Mouse (Mus musculus) ES-Bruce4 (cell line): ENCODE results near the gene Ltbp4.

Experiments
- CTCF ChIP-seq: IDR thresholded peaks from one replicate; pipeline ENCODE4 v1.8.1; 2011; ENCODE audit warnings: low read depth, low read length
- EP300 ChIP-seq: IDR thresholded peaks from 2 replicates; pipeline ENCODE4 v1.6.1; 2011; ENCODE audit warnings: low read depth, low read length; ENCODE audit not compliant: insufficient read depth
- POLR2A ChIP-seq: IDR thresholded peaks from one replicate; pipeline ENCODE4 v1.8.1; 2011; ENCODE audit warnings: low read length; ENCODE audit not compliant: insufficient read depth

DNA sequence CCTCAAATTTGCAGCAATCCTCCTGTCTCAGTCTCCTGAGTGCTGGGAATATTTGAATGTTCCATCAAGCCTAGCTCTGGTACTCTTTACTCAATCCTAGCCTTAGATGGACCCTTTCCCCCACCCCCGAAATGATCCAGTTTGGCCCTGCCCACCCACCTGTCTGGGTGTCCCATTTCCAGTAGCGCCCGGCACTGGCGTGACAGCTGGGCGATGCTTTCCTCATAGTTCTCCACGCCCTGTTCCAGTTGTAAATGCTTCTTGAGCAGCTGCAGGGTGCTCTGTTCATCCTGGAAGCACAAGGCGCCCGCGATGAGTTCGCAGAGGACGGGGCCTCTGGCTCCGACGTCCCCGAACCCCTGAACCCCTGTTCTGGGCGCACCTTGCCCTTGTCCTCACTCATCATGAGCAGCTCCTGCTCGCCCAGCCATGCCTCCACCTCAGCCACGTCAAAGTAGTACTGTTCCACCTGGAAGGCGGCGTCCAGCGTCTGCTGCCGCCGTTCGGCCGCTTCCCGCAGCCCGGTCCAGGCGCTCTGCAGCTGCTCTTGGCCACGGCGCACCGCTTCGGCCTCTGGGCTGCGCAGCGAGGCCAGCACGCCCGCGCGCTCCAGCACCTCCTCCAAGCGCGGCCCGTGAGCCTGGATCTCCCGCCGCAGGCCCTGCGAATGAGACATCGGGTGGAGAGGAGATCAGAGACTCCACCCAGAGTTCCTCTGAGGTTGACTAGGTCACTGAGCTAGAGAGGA, 34.4 kb upstream of the Ltbp4 start:
- TF ChIP-seq EP300 (no peak), POLR2A (no peak), CTCF (no peak)
